Mouse (Mus musculus) heart, adult 2 months (tissue): ENCODE data around the gene Lsm2. TPM values are rescaled to one million over a fixed set of nuclear protein-coding genes. Genes with fewer than 3 reads are reported as not detected.
"Not testable (repeated sequence)": the region's sequence is repeated elsewhere in the genome, so short reads cannot be mapped to it uniquely, and the experiment has no call there.

Source experiments
- DNase-seq, 2 experiments: peaks; one replicate each; pipeline ENCODE4 v3.0.0; 2021
- H3K27ac ChIP-seq: fragments of 200-600 bp; 2 replicates; pipeline ENCODE4 v1.8.1; 2022
- H3K27me3 ChIP-seq: fragments of 200-500 bp; 2 replicates; pipeline ENCODE4 v1.6.1; 2012; ENCODE audit warnings: mild to moderate bottlenecking, low read length, inconsistent platforms, mixed read lengths; ENCODE audit not compliant: control insufficient read depth, insufficient read depth
- H3K36me3 ChIP-seq: fragments of 200-500 bp; 2 replicates; pipeline ENCODE4 v1.6.1; 2012; ENCODE audit warnings: low read length, inconsistent platforms; ENCODE audit not compliant: control insufficient read depth, insufficient read depth
- H3K4me1 ChIP-seq: fragments of 200-500 bp; 2 replicates; pipeline ENCODE4 v1.6.1; 2011; ENCODE audit warnings: low read length; ENCODE audit not compliant: control insufficient read depth, insufficient read depth
- H3K4me3 ChIP-seq: fragments of 200-600 bp; 2 replicates; pipeline ENCODE4 v1.8.1; 2022
- H3K79me2 ChIP-seq: fragments of 200-500 bp; replicated peaks from 2 replicates; pipeline ENCODE4 v1.6.1; 2012; ENCODE audit warnings: mild to moderate bottlenecking, inconsistent platforms, low read length, moderate library complexity, mixed read lengths; ENCODE audit not compliant: control insufficient read depth, insufficient read depth
- H3K9ac ChIP-seq: fragments of 200-500 bp; 2 replicates; pipeline ENCODE4 v1.6.1; 2012; ENCODE audit warnings: low read depth, mild to moderate bottlenecking, control low read depth, inconsistent platforms, low read length, mixed read lengths
- CTCF ChIP-seq: fragments of 200-600 bp; IDR thresholded peaks from 2 replicates; pipeline ENCODE4 v1.8.1; 2022; ENCODE audit warnings: antibody characterized with exemption, mild to moderate bottlenecking, moderate library complexity
- EP300 ChIP-seq: fragments of 200-500 bp; IDR thresholded peaks from 2 replicates; pipeline ENCODE4 v1.6.1; 2011; ENCODE audit warnings: low read depth, low read length, control low read depth; ENCODE audit not compliant: insufficient read depth
- POLR2A ChIP-seq: fragments of 200-500 bp; IDR thresholded peaks from 2 replicates; pipeline ENCODE4 v1.6.1; 2011; ENCODE audit warnings: mild to moderate bottlenecking, low read depth, low read length, control low read depth; ENCODE audit not compliant: insufficient read depth
- WGBS: fragments of 180-500 bp; shearing (Covaris S2); methylation state at CpG from one replicate; pipeline ENCODE4 v1.1.7; 2018; 5-methylcytosine and 5-hydroxymethylcytosine counted together
- intact Hi-C: fragments of 180-260 bp; cut with DNase I; formaldehyde crosslinking; loops from one replicate; pipeline ENCODE4 v1.15.1; 2025
- polyA plus RNA-seq: library from polyadenylated mRNA; depleted of rRNA; stranded (reverse); fragments of >200 nt; gene quantifications from 2 replicates; pipeline ENCODE4 v1.2.3, GENCODE M21; 2012
- total RNA-seq, 2 experiments: library from RNA; stranded (reverse); gene quantifications; 2 replicates each; pipeline ENCODE4 v1.2.3; 2021

Lsm2 gene
- total and polyA plus RNA-seq, 3 experiments = 17.3 to 50.7 (median 21.3) TPM

DNA sequence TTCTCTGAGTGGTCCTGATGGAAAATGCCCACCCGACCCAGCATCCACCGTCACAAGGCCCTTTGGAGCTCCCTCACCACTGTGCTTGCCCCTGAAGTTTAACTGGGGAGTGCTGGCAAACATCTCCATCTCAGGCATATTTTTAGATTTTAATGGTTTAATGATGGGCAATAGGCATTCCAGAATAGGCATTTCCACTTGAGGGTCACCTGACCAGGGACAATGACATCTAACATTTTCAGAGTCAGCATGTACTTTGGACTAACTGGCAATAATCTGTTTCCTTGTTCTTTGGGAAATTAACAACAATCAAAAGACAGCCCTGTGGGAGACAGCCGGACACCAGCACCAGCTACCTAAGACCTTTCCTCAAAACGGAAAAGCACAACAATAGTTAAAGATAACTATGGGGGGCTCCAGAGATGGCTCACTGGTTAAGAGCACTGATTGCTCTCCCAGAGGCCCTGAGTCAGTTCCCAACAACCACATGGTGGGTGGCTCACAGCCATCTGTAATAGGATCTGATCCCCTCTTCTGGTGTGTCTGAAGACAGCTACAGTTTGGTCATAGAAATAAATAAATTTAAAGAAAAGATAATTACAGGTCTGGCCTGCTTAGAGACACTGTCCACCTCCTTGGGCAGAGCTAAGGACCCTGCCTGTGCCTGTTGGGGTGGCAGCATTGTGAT, 38.4 kb upstream of the Lsm2 start:
- TF ChIP-seq EP300 (no peak), CTCF (no peak), POLR2A (no peak)
- no peak overlapping the region for H3K9ac ChIP-seq
- intact Hi-C loops = no loop called here
- no peaks in the 10 kb centered on the region for H3K27me3 ChIP-seq
- no peaks in the 10 kb centered on the region; the same call in 1 of the 2 replicates for H3K36me3 ChIP-seq
- peaks cover 3% of the 10 kb centered on the region; the same call in 1 of the 2 replicates for H3K4me1 ChIP-seq
- DNase-seq = no peak
- WGBS = 76% methylated on average over 4 of the region's 4 CpGs
- H3K27ac ChIP-seq = no peak overlapping the region
- no peak overlapping the region for H3K4me3 ChIP-seq
- no peaks in the 10 kb centered on the region for H3K79me2 ChIP-seq

DNA sequence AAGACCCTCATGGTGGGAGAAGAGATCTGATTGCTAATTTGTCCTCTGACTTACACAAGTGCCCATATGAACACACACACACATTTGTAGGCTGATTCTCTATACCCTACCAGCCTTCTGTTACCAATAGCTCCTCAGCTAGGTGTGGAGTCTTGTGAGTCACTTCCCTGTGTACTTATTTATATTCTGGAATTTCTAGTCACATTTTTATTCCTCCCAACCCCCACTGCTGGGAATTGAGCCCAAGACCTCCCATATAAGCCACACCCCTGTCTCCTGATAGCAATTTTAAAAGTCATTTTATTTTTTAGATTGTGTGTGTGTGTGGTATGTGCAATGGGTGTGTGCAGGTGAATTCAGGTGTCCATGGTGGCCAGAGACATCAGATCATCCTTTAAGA, 37.3 kb upstream of the Lsm2 start:
- Histone ChIP-seq H3K9ac (no peak overlapping the region), H3K4me3 (no peak overlapping the region), H3K27ac (no peak overlapping the region), H3K79me2 (no peaks in the 10 kb centered on the region), H3K36me3 (no peaks in the 10 kb centered on the region; the same call in 1 of the 2 replicates), H3K4me1 (peaks cover 3% of the 10 kb centered on the region; the same call in 1 of the 2 replicates), H3K27me3 (no peaks in the 10 kb centered on the region)
- no peak for DNase-seq
- intact Hi-C loops = no loop called here
- TF ChIP-seq POLR2A (no peak), CTCF (no peak)

DNA sequence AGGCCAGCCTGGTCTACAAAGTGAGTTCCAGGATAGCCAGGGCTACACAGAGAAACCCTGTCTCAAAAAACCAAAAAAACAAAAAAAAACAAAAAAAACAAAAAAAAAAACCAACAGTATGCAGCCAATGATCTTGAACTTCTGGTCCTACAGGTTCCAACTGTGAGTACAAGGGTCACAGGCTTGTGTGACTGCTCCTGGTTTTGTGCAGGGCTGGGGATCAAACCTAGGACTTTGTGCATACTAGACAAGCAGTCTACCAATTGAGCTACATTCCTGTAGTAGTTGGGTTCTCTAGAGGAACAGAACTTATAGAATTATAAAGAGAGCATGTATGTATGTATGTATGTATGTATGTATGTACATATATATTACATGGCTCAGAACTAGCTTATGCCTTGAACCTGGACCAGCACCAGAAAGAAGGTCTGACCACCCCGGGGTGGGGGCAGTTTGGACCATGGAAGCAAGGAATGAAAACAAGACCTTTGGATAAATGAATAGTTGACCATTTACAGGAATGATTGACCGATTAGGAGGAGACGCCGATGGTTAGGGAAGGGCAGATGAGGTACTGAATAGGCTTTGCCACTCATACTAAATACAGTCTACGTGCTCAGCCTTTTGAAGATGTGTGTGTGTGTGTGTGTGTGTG, 35.0 kb upstream of the Lsm2 start:
- no peak for DNase-seq
- Histone ChIP-seq H3K36me3 (no peaks in the 10 kb centered on the region), H3K79me2 (no peaks in the 10 kb centered on the region), H3K4me3 (no peak overlapping the region), H3K27me3 (no peaks in the 10 kb centered on the region), H3K4me1 (no peaks in the 10 kb centered on the region), H3K9ac (no peak overlapping the region), H3K27ac (no peak overlapping the region)
- TF ChIP-seq EP300 (no peak), CTCF (no peak), POLR2A (no peak)
- WGBS = 88% methylated on average over 5 of the region's 5 CpGs
- intact Hi-C loops = no loop called here

DNA sequence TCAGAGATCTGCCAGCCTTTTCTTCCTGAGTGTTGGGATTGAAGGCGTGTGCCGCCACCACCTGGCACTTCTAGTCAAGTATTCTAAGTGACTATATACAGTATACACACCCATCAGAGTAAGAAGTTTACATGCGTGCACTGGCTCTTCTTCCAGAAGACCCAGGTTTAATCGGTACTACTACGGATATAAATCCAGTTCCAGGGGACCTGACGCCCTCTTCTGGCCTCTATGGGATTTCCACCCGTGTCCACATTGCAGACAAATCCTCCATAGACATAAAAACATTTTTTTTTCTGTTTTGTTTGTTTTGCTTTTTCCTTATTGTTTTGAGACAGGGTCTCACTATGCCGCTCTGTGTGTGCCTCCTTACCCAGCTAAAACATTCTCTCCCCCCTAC, 34.1 kb upstream of the Lsm2 start:
- Histone ChIP-seq H3K27me3 (no peaks in the 10 kb centered on the region), H3K27ac (no peak overlapping the region), H3K4me1 (no peaks in the 10 kb centered on the region; the same call in 1 of the 2 replicates), H3K4me3 (no peak overlapping the region), H3K9ac (no peak overlapping the region), H3K36me3 (no peaks in the 10 kb centered on the region), H3K79me2 (no peaks in the 10 kb centered on the region)
- WGBS = 20% methylated on average over 8 of the region's 8 CpGs
- DNase-seq = no peak
- intact Hi-C loops = no loop called here
- TF ChIP-seq POLR2A = no peak
- peak; percentile 69 for TF ChIP-seq CTCF

DNA sequence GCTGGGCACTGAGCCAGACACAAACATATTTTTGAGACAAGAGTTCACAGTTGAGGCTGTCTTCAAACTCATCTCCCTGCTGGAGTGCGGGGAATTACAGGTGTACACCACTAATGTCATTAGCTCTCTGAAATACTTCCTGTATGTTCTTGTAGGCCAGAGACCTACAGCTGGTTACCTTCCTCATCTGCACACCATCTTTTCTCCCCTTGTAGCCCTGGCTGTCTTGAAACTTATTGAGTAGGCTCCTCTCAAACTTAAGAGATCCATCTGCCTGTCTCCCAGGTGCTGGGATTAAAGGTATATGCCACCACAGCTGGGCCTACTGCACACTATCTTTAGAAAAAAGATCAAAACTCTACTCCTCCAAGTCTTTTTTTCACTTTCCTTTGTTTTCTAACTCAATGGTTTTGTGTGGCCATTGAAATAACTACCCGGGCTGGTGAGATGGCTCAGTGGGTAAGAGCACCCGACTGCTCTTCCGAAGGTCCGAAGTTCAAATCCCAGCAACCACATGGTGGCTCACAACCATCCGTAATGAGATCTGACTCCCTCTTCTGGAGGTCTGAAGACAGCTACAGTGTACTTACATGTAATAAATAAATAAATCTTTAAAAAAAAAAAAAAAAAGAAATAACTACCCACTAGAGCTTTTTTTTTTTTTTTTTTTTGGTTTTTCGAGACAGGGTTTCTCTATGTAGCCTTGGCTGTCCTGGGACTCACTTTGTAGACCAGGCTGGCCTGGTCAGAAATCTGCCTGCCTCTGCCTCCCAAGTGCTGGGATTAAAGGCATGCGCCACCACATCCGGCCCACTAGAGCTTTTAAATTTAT, 32.7 kb upstream of the Lsm2 start:
- intact Hi-C loops, DNase-seq, H3K4me3 ChIP-seq, H3K79me2 ChIP-seq, H3K36me3 ChIP-seq, H3K9ac ChIP-seq, H3K27me3 ChIP-seq, H3K27ac ChIP-seq, H3K4me1 ChIP-seq: not testable (repeated sequence)
- WGBS = 67% methylated on average over 9 of the region's 9 CpGs

DNA sequence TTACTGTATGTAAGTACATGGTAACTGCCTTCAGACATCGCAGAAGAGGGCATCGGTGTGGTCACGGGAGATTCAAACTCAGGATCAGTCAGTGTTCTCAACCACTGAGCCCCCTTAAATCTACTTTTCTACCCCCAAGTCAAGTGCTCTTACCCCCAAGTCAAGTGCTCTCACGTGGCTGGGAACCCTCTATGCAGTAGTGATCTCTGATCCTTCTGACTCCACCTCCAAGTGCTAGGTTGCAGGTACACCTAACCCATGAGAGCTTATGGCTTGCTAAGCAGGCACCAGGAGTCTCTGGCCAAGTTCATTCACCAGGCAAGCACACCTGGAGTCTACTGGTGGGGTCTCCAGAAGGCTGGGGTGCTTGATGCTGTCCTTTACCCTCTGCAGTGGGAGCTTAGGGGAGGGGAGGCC, 32.1 kb upstream of the Lsm2 start:
- H3K27ac ChIP-seq = no peak overlapping the region
- intact Hi-C loops = no loop called here
- H3K4me3 ChIP-seq = no peak overlapping the region
- WGBS = 55% methylated on average over 4 of the region's 4 CpGs
- DNase-seq = no peak
- no peak overlapping the region for H3K9ac ChIP-seq
- H3K4me1 ChIP-seq = no peaks in the 10 kb centered on the region; the same call in 1 of the 2 replicates
- TF ChIP-seq POLR2A (no peak), EP300 (no peak), CTCF (no peak)
- no peaks in the 10 kb centered on the region for H3K27me3 ChIP-seq
- H3K36me3 ChIP-seq = no peaks in the 10 kb centered on the region
- no peaks in the 10 kb centered on the region for H3K79me2 ChIP-seq
